Mouse (Mus musculus) heart, adult 18-20 months (tissue): ENCODE data around the gene Ephb4. TPM values are rescaled to one million over a fixed set of nuclear protein-coding genes. Genes with fewer than 3 reads are reported as not detected.

Experiments used
- total RNA-seq, 2 experiments: library from RNA; stranded (reverse); gene quantifications; 2 replicates each; pipeline ENCODE4 v1.2.3; 2021

Gene Ephb4
- total RNA-seq, 2 experiments from 2014 or later: 37.1 to 38.8 TPM

Other genes with a start within 250 kb of the Ephb4 start
- gene Trim56, start 233.9 kb upstream of the Ephb4 start, total RNA-seq: 10 to 100 TPM; 19.0 to 21.5 TPM
- gene Muc3, start 200.8 kb upstream of the Ephb4 start, total RNA-seq: not detected
- gene Muc3a, start 137.7 kb upstream of the Ephb4 start, total RNA-seq: under 1 TPM; 0.33 to 0.40 TPM
- gene Ache, start 62.6 kb upstream of the Ephb4 start, total RNA-seq: 1 to 10 TPM; 1.8 to 2.6 TPM
- gene Ufsp1, start 55.5 kb upstream of the Ephb4 start, total RNA-seq: 10 to 100 TPM in 1 of 2 experiments, 1 to 10 TPM in 1; 8.1 to 10.7 TPM
- gene Srrt, start 42.4 kb upstream of the Ephb4 start, total RNA-seq: 10 to 100 TPM; 44.4 to 55.6 TPM
- 10 to 100 TPM; 12.0 to 13.3 TPM for gene Trip6, start 35.7 kb upstream of the Ephb4 start, total RNA-seq
- gene Slc12a9, start 16.5 kb upstream of the Ephb4 start, total RNA-seq: 1 to 10 TPM; 1.5 to 1.8 TPM
- not detected for gene Zan, start 127.0 kb downstream of the Ephb4 start, total RNA-seq
- gene Pop7, start 152.4 kb downstream of the Ephb4 start, total RNA-seq: 10 to 100 TPM; 13.9 to 15.0 TPM
- gene Gigyf1, start 168.4 kb downstream of the Ephb4 start, total RNA-seq: 10 to 100 TPM; 31.2 to 32.5 TPM
- gene Epo, start 183.1 kb downstream of the Ephb4 start, total RNA-seq: not detected
- 100 to 1,000 TPM; 233 to 247 TPM for gene Gnb2, start 183.4 kb downstream of the Ephb4 start, total RNA-seq
- gene Actl6b, start 203.4 kb downstream of the Ephb4 start, total RNA-seq: not detected
- gene Tfr2, start 219.7 kb downstream of the Ephb4 start, total RNA-seq: not detected